In the genomic region with DNA sequence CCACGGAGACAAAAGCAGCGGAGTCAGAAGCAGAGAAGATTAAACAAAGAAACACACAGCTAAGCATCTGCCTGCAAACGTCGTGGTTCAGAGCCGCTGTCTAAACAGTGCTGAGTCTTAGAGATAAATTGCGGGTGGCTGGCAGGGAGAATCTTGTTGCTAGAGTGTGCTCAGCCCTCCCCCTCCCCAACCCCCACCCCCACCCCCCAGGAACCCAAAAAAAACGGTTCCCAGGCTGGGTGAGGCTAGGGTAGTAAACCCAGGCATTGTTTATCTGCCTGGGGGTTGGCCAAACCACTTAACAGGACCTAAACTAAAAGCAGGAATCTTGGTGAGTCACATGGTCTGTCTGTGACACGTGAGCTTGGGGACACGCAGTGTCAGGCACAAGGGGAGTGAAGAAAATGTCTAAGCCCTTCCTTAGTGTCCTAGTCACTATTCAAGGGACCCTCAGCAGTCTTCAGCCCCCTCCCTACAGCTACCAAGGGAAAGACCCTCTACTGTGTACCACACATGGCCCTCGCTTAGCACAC, we compare ENCODE assay signal across 9 mouse cellular contexts.
A peak's percentile ranks its signal among the peaks of the same experiment; 100 is the strongest.
DNase-seq lines count a peak whose midpoint lies in the region; ATAC-seq and TF ChIP-seq lines count a peak whose summit lies in the region.
"Had no signal": no experiment of that assay in that cellular context is flagged by ENCODE, and none has a peak within 500 bp of the region (broad histone marks: within the 10 kb centered on the region; RNA-seq: fewer than 3 reads in every experiment).

No protein-coding gene starts in this region.

- H3K9ac ChIP-seq in lung, embryonic 16.5 days (ENCODE audit: low read length) = no peak overlapping the region
- H3K9ac ChIP-seq in forebrain, embryonic 14.5 days (ENCODE audit: low read length) = no peak overlapping the region
- H3K9ac ChIP-seq in liver, embryonic 11.5 days (ENCODE audit: low read depth, low read length) = no peak overlapping the region
- no peak overlapping the region for H3K9ac ChIP-seq in stomach, postnatal 0 days (ENCODE audit: low read length)

- DNase-seq in lung, postnatal 4 days = no peak
- DNase-seq in forebrain, embryonic 14.5 days (ENCODE audit: low spot score) = peak; percentile 36
- no peak for DNase-seq in liver, embryonic 11.5 days (ENCODE audit: low spot score)
- no peak for DNase-seq in stomach, postnatal 0 days (ENCODE audit: low spot score)
- DNase-seq in layer of hippocampus, adult 18-20 months (ENCODE audit: low spot score in 2 of 2) = no peak
- DNase-seq in Muller cell, postnatal 12 days (ENCODE audit: inconsistent ontology term) = no peak
- DNase-seq in cerebellum, postnatal 4 days (ENCODE audit: low spot score in 2 of 2) = no peak
- DNase-seq: kidney, postnatal 4 days had no signal

- H3K4me3 ChIP-seq in lung, embryonic 16.5 days (ENCODE audit: low read length) = no peak overlapping the region
- no peak overlapping the region for H3K4me3 ChIP-seq in forebrain, embryonic 14.5 days (ENCODE audit: low read depth, low read length)
- H3K4me3 ChIP-seq in liver, embryonic 11.5 days (ENCODE audit: low read depth, low read length) = no peak overlapping the region
- H3K4me3 ChIP-seq in stomach, postnatal 0 days (ENCODE audit: low read depth, low read length) = no peak overlapping the region

- H3K36me3 ChIP-seq in lung, embryonic 16.5 days (ENCODE audit: control insufficient read depth, insufficient read depth, low read length) = no peaks in the 10 kb centered on the region
- H3K36me3 ChIP-seq in forebrain, embryonic 14.5 days (ENCODE audit: control insufficient read depth, insufficient read depth, low read length) = no peaks in the 10 kb centered on the region
- no peaks in the 10 kb centered on the region for H3K36me3 ChIP-seq in liver, embryonic 11.5 days (ENCODE audit: control insufficient read depth, insufficient read depth, low read length)
- H3K36me3 ChIP-seq in stomach, postnatal 0 days (ENCODE audit: control insufficient read depth, insufficient read depth, low read length) = no peaks in the 10 kb centered on the region

- H3K4me1 ChIP-seq in lung, embryonic 16.5 days (replicated peaks; ENCODE audit: control insufficient read depth, insufficient read depth, low read length) = peaks cover 2% of the 10 kb centered on the region; the same call in 1 of the 2 replicates
- no peaks in the 10 kb centered on the region for H3K4me1 ChIP-seq in forebrain, embryonic 14.5 days (ENCODE audit: control insufficient read depth, insufficient read depth, low read length)
- H3K4me1 ChIP-seq in liver, embryonic 11.5 days (replicated peaks; ENCODE audit: control insufficient read depth, insufficient read depth, low read length) = 0 out of 2 replicates have a peak, but pooled peaks cover 2% of the 10 kb centered on the region
- H3K4me1 ChIP-seq in stomach, postnatal 0 days (replicated peaks; ENCODE audit: control insufficient read depth, insufficient read depth) = peaks cover 5% of the 10 kb centered on the region; the same call in 1 of the 2 replicates

- no peak for TF ChIP-seq EP300 in stomach, postnatal 0 days (optimal IDR thresholded peaks at IDR 0.05)

- TF ChIP-seq CTCF in stomach, postnatal 0 days (IDR thresholded peaks at IDR 0.05; ENCODE audit: low read depth) = no peak

- H3K27me3 ChIP-seq in lung, embryonic 16.5 days (ENCODE audit: control insufficient read depth, insufficient read depth, low read depth, low read length) = no peaks in the 10 kb centered on the region
- H3K27me3 ChIP-seq in forebrain, embryonic 14.5 days (replicated peaks; ENCODE audit: control insufficient read depth, insufficient read depth, low read length) = no peaks in the 10 kb centered on the region
- no peaks in the 10 kb centered on the region for H3K27me3 ChIP-seq in liver, embryonic 11.5 days (replicated peaks; ENCODE audit: control insufficient read depth, insufficient read depth, low read length)
- no peaks in the 10 kb centered on the region for H3K27me3 ChIP-seq in stomach, postnatal 0 days (ENCODE audit: control insufficient read depth, insufficient read depth, low read length)

- no peak overlapping the region for H3K27ac ChIP-seq in lung, embryonic 16.5 days (ENCODE audit: low read length)
- no peak overlapping the region for H3K27ac ChIP-seq in forebrain, embryonic 14.5 days (ENCODE audit: low read depth, low read length)
- H3K27ac ChIP-seq in liver, embryonic 11.5 days (ENCODE audit: low read depth, low read length) = no peak overlapping the region
- H3K27ac ChIP-seq in stomach, postnatal 0 days (replicated peaks) = no peak overlapping the region

- 12% methylated on average over 10 of the region's 10 CpGs for WGBS in lung, embryonic 16.5 days
- 33% methylated on average over 10 of the region's 10 CpGs for WGBS in forebrain, embryonic 14.5 days
- WGBS in liver, embryonic 11.5 days = 16% methylated on average over 10 of the region's 10 CpGs
- 16% methylated on average over 10 of the region's 10 CpGs for WGBS in stomach, postnatal 0 days

- no peaks in the 10 kb centered on the region for H3K9me3 ChIP-seq in lung, embryonic 16.5 days (ENCODE audit: control insufficient read depth, low read length)
- H3K9me3 ChIP-seq in forebrain, embryonic 14.5 days (replicated peaks; ENCODE audit: control insufficient read depth, low read length) = no peaks in the 10 kb centered on the region
- no peaks in the 10 kb centered on the region for H3K9me3 ChIP-seq in liver, embryonic 11.5 days (ENCODE audit: control insufficient read depth, low read length)
- H3K9me3 ChIP-seq in stomach, postnatal 0 days (ENCODE audit: control insufficient read depth, low read length) = no peaks in the 10 kb centered on the region

- no peak overlapping the region for H3K4me2 ChIP-seq in lung, embryonic 16.5 days (ENCODE audit: low read depth, low read length)
- H3K4me2 ChIP-seq in forebrain, embryonic 14.5 days (ENCODE audit: low read length) = no peak overlapping the region
- peak overlapping the region; percentile 28 for H3K4me2 ChIP-seq in liver, embryonic 11.5 days
- peak overlapping the region; percentile 23; the same call in 1 of the 2 replicates for H3K4me2 ChIP-seq in stomach, postnatal 0 days (replicated peaks; ENCODE audit: low read depth)

- ATAC-seq in lung, embryonic 16.5 days (ENCODE audit: low read depth) = peak; percentile 49
- ATAC-seq in forebrain, embryonic 14.5 days = no peak
- ATAC-seq in liver, embryonic 11.5 days (replicated peaks; ENCODE audit: low FRiP score) = peak; percentile 49
- peak; percentile 45; the same call in 1 of the 2 replicates for ATAC-seq in stomach, postnatal 0 days (ENCODE audit: low FRiP score, low TSS enrichment)

Comparison
In these comparisons a context has a peak if more than half of its experiments do, and no peak if none do; other contexts are left out.
1. H3K4me2 ChIP-seq: peak in liver, embryonic 11.5 days (single experiment) and stomach, postnatal 0 days (single experiment); none in lung, embryonic 16.5 days (single experiment) and forebrain, embryonic 14.5 days (single experiment).